Mouse (Mus musculus) neural tube, embryonic 12.5 days (tissue): ENCODE results near the gene Gm20906. TPM values are rescaled to one million over a fixed set of nuclear protein-coding genes. Genes with fewer than 3 reads are reported as not detected.
"Not testable (repeated sequence)": the region's sequence is repeated elsewhere in the genome, so short reads cannot be mapped to it uniquely, and the experiment has no call there.

Experiments used
- ATAC-seq: fragments of 200-750 bp; cut with Nextera tagmentation; 2 replicates; pipeline ENCODE4 v1.8.0; 2017; ENCODE audit warnings: low read depth, mild to moderate bottlenecking, moderate TSS enrichment, moderate library complexity; ENCODE audit not compliant: low FRiP score
- H3K27ac ChIP-seq: fragments of 300-500 bp; sonication (generic); 2 replicates; pipeline ENCODE4 v1.5.1; 2016
- H3K27me3 ChIP-seq: fragments of 300-500 bp; sonication (generic); replicated peaks from 2 replicates; pipeline ENCODE4 v1.6.1; 2016; ENCODE audit warnings: mild to moderate bottlenecking
- H3K36me3 ChIP-seq: fragments of 300-500 bp; sonication (generic); 2 replicates; pipeline ENCODE4 v1.6.1; 2016; ENCODE audit warnings: mild to moderate bottlenecking
- H3K4me1 ChIP-seq: fragments of 300-500 bp; sonication (generic); 2 replicates; pipeline ENCODE4 v1.6.1; 2016
- H3K4me2 ChIP-seq: fragments of 300-500 bp; sonication (generic); replicated peaks from 2 replicates; pipeline ENCODE4 v1.6.1; 2016; ENCODE audit warnings: mild to moderate bottlenecking
- H3K4me3 ChIP-seq: fragments of 300-500 bp; sonication (generic); 2 replicates; pipeline ENCODE4 v1.5.1; 2016
- H3K9ac ChIP-seq: fragments of 300-500 bp; sonication (generic); 2 replicates; pipeline ENCODE4 v1.6.1; 2016; ENCODE audit warnings: mild to moderate bottlenecking
- H3K9me3 ChIP-seq: fragments of 300-500 bp; sonication (generic); 2 replicates; pipeline ENCODE4 v1.6.1; 2016; ENCODE audit warnings: mild to moderate bottlenecking
- WGBS: fragments of 180-500 bp; shearing (Covaris S2); methylation state at CpG from one replicate; pipeline ENCODE4 v1.1.7; 2016; 5-methylcytosine and 5-hydroxymethylcytosine counted together
- polyA plus RNA-seq: library from polyadenylated mRNA; unstranded; fragments of >200 nt; fragmentation: Nextera tagmentation; extraction: Ambion mirVana; gene quantifications from 2 replicates; pipeline ENCODE4 v1.2.1, GENCODE M21; 2016

Gm20906 gene
- not detected in 2 replicates for polyA plus RNA-seq

- ATAC-seq, H3K27me3 ChIP-seq, H3K27ac ChIP-seq, H3K36me3 ChIP-seq, H3K4me3 ChIP-seq, H3K9ac ChIP-seq, H3K4me1 ChIP-seq, H3K9me3 ChIP-seq, H3K4me2 ChIP-seq: not testable (repeated sequence)
- no CpG with 5 or more reads among the region's 6 CpGs for WGBS
Observed at GRCm38 (mm10) chrY:87550666-87551065, at the start of gene Gm20906. Gene Gm20906 (plus strand): TSS chrY:87550966.
